Mouse (Mus musculus) liver, embryonic 14 days (tissue): ENCODE data around the gene Pou6f2. TPM values are rescaled to one million over a fixed set of nuclear protein-coding genes. Genes with fewer than 3 reads are reported as not detected.

Source experiments
- polyA plus RNA-seq: library from polyadenylated mRNA; depleted of rRNA; stranded (reverse); fragments of >200 nt; gene quantifications from 2 replicates; pipeline ENCODE4 v1.2.3, GENCODE M21; 2012; rRNA removed

Gene Pou6f2
- polyA plus RNA-seq: not detected in 2 replicates

GRCm38 (mm10) chr13:18397586-18397985 lies at the start of gene Pou6f2:
TSS of gene Pou6f2 (minus strand) at chr13:18397686.

